Mouse (Mus musculus): ENCODE measurements at regions not wholly inside any gene's neighbourhood (a gene's known extent, or its start where the extent isn't known, plus 50 kb on each side); places are given as distances from the start of the nearest gene placed in this dataset.

GRCm38 (mm10) chr13:69421966-69422365 is 111.6 kb upstream of the Nsun2 start:
- TF ChIP-seq ZC3H11A (IDR thresholded peaks at IDR 0.05; ENCODE audit: borderline replicate concordance, low read depth, low read length) (no peak), HCFC1 (IDR thresholded peaks at IDR 0.05; ENCODE audit: borderline replicate concordance, insufficient read depth, low read length) (no peak), MAFK (IDR thresholded peaks at IDR 0.05; ENCODE audit: insufficient read depth, low read depth, low read length) (no peak), CHD2 (IDR thresholded peaks at IDR 0.05; ENCODE audit: low read depth, low read length) (no peak)

Data from ES-E14 (cell line).